Mouse (Mus musculus) liver, adult 2 months (tissue): Measurements from ENCODE around the gene Gnai1.
"Not testable (repeated sequence)": the region's sequence is repeated elsewhere in the genome, so short reads cannot be mapped to it uniquely, and the experiment has no call there.

Experiments used
- CTCF ChIP-seq: fragments of 200-500 bp; IDR thresholded peaks from 2 replicates; pipeline ENCODE4 v1.5.1; 2011; ENCODE audit warnings: low read depth, low read length, control low read depth
- POLR2A ChIP-seq: fragments of 200-500 bp; IDR thresholded peaks from 2 replicates; pipeline ENCODE4 v1.6.1; 2011; ENCODE audit warnings: low read length, control low read depth; ENCODE audit not compliant: insufficient read depth; ENCODE audit errors: extremely low read depth

GRCm38 (mm10) chr5:18341876-18342275 is 18.3 kb downstream of the Gnai1 start:
- not testable (repeated sequence) for TF ChIP-seq POLR2A, CTCF
